Mouse (Mus musculus) bone marrow macrophage, adult 2 months (primary cell): ENCODE results near the gene Rell1.

Experiments
- CTCF ChIP-seq: IDR thresholded peaks from 2 replicates; pipeline ENCODE4 v1.5.1; 2012; ENCODE audit warnings: low read depth, mild to moderate bottlenecking, low read length, moderate library complexity
- POLR2A ChIP-seq: IDR thresholded peaks from 2 replicates; pipeline ENCODE4 v1.6.1; 2012; ENCODE audit warnings: mild to moderate bottlenecking, low read depth, low read length, borderline replicate concordance

GRCm38 (mm10) chr5:64003302-64003701 lies 34.6 kb upstream of the Rell1 start:
- TF ChIP-seq CTCF (no peak), POLR2A (no peak)
